Mouse (Mus musculus): ENCODE measurements around the gene C130032M10Rik.

DNA sequence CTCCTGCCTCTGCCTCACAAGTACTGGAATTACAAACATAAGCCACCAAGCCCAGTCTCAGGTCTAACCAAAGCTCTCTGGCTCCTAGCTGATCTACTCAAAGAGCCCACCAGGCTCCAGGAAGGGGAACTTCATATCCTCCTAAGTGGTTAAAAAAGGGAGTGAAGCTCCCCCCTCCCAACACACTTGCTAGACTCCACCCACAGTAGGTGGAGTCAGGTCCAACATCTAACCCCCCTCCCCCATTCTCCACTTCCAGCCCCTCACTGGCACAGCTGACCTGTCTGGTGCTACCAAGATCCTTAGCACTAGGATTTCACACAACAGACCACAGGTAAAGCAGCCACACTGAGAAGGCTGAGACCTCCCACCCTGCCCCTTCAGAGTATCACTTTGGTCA is 38.3 kb downstream of the C130032M10Rik start:
- TF ChIP-seq POLR2A (IDR thresholded peaks at IDR 0.05; ENCODE audit: extremely low read depth, insufficient read depth, low read length) (no peak), CTCF (IDR thresholded peaks at IDR 0.05; ENCODE audit: low read depth, low read length) (no peak)
